Mouse (Mus musculus): ENCODE results near the gene Adcy5.

Gene Adcy5

DNA sequence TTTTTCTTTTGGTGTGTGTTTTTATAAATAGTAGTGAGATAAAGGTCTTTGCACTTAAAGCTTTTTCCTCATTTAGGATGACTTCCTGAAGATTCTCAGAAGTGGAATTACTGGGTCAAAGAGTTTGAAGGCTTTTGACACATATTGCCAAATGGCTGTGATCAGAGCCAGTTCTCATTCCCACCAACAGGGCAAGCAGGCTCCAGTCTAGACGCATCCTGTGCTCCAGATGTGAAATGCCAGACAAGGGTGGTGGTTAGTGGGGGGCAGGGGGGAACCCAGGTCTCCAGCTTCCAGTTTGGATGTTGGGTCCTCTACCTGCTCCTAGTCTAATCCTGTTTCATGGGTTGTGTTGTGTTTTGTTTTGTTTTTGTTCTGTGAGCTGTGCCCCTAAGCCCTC lies 48.8 kb downstream of the Adcy5 start:
- DNase-seq (ENCODE audit: extremely low spot score, low spot score): no peak

DNA sequence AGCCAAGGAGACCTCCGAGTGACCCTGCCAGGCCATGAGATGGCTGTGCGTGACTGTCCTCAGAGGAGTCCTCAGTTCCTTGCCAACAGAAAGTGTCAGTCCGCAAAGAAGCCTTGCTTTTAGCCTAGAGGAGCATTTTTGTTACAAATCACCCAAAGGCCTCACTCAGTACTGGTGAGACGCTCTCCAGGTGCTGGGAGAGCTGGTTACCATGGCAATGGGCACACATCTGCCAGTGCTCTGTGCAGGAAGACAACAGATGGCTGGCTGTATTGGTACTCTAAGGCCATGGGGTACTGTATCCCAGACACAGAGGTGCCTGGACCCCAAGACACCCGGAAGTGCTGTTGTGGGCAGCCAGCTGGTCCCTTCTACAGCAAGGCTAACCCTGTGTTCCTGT lies 51.0 kb downstream of the Adcy5 start:
- DNase-seq (ENCODE audit: extremely low spot score, low spot score): peak; percentile 34

- no peak for DNase-seq (ENCODE audit: extremely low spot score, low spot score)
Measured at GRCm38 (mm10) chr16:35206426-35206825, 51.7 kb downstream of the Adcy5 start.

DNA sequence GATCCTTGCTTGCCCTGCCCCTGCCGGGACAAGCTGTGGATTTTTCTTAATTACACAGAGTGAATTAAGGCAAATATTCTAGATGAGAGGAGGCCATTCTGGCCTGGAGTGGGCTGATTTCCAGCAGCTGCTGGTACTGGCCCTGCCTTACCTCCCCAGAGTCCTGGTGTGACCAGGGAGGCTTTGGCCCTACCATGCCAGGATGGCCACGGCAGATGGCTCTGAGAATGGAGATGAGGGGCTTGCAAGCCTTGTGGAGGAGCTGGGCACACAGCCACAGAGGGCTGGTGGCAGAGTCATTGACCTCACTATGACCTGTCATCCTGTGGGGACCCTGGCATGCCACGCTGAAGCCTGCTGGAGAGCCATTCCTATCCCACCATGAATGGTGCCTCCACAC lies 54.1 kb downstream of the Adcy5 start:
- no peak for DNase-seq (ENCODE audit: extremely low spot score, low spot score)

GRCm38 (mm10) chr16:35209753-35210152 lies 55.1 kb downstream of the Adcy5 start:
- DNase-seq (ENCODE audit: extremely low spot score, low spot score): no peak

DNA sequence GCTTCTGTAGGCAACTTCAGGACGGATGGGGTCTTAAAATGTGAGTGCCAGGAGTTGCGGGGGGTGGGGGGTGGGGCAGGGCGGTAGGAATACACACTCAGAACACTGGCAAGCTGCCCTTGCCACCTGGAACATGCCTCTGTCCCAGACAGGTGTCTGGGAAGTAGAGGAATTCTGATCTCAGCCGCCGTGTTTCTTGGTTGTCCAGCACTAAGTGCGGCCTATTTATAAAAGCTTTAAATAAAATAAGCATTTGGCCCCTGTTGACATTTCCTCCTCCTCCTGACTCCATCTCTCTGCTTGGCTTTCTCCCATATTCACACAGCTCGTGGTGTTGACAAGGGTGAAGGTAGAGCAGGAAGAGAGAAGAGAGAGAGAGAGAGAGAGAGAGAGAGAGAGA lies 60.4 kb downstream of the Adcy5 start:
- DNase-seq (ENCODE audit: extremely low spot score, low spot score): no peak

DNA sequence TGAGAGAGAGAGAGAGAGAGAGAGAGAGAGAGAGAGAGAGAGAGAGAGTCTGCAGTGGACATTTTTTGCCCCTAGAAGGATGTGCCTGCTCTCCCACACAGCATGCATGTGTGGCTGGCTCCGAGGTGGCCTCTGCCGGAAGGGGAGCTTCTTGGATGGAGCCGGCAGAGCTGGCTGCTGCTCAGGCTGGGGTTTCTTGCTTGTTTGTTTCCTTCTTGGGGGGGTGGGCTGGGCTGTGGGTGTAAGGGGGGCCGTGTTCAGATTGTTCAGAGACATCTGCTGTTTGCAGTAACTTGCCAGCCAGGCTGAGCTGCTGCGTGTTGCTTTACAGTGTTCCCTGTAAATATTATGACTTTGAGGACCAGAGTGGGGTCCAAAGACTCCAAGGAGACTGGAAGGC lies 60.8 kb downstream of the Adcy5 start:
- DNase-seq (ENCODE audit: extremely low spot score, low spot score): no peak

DNA sequence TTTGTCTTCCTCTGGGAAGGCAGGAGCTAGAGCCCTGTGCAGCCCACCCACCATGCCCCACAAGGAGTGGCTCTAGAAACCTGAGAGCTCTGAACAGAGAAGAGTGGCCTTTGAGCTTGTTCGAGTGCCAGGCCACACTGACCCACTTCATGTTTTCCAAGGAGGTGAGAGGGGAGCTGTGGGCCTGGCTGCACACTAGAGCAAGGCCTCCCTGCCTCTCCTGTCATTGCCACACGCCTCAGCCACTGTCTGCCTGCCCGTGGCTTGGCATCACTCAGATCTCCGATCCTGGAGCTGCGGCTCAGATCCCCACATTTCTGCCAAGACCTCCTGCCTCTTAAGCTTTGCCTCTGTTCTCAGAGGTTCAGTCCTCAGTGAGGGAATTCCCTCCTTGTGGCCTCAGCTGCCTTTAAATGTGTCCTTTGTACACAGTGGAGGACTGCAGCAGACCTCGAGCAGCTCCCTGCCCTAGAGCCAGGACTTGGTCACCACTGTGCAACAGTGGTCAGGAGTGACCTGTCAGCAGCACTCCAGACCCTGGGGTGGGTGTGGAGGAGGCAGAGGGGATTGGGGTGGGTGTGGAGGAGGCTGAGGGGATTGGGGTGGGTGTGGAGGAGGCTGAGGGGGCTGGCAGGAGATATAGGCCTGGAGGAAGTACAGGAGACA lies 62.3 kb downstream of the Adcy5 start:
- no peak for DNase-seq (ENCODE audit: extremely low spot score, low spot score)

- DNase-seq (ENCODE audit: extremely low spot score, low spot score): no peak
Measured at GRCm38 (mm10) chr16:35220412-35220811, 65.7 kb downstream of the Adcy5 start.

DNA sequence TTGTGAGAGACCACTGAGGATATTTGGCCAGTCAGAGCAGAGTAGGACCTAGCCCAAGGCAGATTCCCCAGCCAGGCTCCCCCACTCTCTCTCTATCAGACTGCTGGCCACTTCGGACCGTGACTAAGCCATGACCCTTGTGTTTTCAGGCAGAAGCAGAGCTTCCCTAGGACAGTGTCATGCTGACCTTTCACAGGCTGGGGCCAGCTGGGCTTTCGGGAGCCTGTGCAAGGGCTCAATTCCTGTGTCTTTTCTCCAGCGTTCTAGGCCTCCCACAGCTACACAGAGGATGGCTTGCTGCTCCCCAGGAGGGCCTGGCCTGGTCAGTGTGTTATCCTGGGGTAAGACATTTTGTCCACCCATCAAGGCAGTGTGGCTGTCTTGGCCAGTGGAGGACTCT lies 66.9 kb downstream of the Adcy5 start:
- no peak for DNase-seq (ENCODE audit: extremely low spot score, low spot score)

DNA sequence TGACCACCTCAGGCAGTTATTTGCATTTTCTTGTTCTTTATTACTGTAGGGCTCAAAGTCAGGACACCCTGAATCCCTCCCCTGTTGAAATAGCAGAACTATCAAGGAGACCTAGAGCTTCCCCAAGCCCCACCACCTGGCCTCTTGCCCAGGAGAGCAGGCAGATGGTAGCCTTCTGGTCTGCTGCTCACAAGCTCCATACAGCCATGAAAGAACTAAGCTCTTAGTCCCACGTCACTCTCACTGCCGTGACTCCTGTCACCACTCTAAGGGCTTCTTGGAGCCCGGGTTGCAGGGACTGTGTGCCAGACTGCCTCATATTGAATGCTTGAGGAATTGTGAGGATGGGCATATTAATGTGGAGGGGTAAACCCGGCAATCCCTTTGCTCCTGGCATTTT lies 69.3 kb downstream of the Adcy5 start:
- no peak for DNase-seq (ENCODE audit: extremely low spot score, low spot score)

DNA sequence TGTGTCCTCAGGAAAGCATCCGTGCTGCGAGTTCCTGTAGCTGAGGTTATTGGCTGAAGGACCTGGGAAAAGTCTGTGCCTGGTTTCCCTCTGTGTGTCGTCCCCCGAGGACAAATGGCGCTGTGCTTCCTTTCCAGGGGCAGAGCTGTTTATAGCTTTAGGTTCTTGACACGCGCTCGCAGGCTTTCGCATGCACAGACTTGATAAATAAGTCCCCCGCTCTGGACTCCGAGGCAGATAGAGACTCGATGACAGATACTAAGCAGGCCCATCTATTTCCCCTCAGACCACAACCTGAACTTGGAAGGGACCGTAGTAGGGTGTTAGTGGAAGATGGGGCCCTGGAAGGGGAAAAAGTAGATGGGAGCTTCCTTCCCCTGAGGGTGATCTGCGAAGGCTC lies 70.0 kb downstream of the Adcy5 start:
- no peak for DNase-seq (ENCODE audit: extremely low spot score, low spot score)

GRCm38 (mm10) chr16:35229582-35229981 lies 74.9 kb downstream of the Adcy5 start:
- DNase-seq (ENCODE audit: extremely low spot score, low spot score): no peak

DNA sequence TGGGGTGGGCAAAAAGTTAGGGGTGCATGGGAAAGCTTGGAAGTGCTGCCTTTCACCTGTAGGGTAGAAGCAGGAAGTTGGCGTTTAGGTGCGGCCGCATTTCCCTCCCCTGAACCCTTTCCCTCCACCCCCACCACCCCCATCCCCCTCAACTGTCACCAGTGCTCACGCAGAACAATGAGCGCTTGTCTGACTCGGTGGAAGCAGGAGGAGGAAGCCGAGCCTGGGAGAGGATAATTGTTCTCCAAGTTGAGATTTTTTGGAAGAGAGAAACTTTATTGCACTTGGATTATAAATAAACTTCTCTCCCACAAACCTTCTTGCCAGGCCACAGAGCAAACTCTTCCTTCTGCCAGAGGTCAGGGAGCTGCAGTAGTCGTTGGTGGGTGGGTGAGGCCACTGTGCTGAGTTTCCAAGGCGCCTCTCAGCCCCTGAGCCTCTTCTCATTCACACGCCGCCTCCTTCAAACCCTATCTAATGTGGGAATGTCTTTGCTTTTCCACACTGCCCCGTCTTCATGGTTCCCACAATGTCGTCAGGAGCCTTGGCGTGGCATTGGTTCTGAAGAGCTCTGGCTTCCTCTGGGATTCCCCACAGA lies 77.6 kb downstream of the Adcy5 start:
- DNase-seq (ENCODE audit: extremely low spot score, low spot score): no peak

DNA sequence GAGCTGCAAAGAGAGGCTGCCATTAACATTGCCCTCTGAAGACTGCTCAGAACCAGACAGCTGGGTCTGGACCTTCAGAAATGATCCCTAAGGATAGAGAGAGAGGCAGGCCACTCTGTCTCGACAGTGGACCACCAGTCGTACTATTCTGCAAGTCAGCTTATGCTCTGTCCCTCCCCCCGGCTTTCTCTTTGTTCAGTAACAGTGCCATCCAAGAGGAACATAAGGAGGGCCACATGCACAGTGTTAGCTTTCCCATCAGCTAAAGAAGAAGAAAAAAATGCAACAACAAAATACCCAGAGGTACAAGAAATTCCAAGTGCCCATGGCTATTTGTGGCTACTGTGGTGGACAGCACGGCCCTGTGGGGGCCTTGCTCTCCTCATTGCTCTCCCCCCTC lies 78.7 kb downstream of the Adcy5 start:
- no peak for DNase-seq (ENCODE audit: extremely low spot score, low spot score)

GRCm38 (mm10) chr16:35237091-35237490 lies 82.4 kb downstream of the Adcy5 start:
- DNase-seq (ENCODE audit: extremely low spot score, low spot score): no peak

- no peak for DNase-seq (ENCODE audit: extremely low spot score, low spot score)
Measured at GRCm38 (mm10) chr16:35239318-35239965, 84.8 kb downstream of the Adcy5 start.

GRCm38 (mm10) chr16:35239966-35240730 lies 85.5 kb downstream of the Adcy5 start:
- no peak for DNase-seq (ENCODE audit: extremely low spot score, low spot score)

DNA sequence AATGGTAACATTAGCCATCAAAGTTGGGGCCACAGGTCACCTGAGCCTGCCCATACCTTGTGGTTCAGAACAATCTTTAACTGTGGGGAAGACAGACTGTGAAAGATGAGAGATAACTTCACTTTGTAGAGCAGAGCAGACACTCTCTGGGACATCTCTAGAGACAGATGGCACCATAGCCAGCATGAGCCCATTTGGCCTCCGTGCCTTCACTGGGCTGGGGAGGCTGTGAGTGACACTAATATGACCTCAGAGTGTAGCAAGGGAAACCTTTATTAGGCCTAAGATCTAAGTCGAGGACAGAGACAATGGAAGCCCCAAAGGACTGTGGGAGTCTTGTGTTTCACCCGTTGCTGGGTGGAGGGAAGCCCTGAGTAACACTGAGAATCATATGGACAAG lies 92.7 kb downstream of the Adcy5 start:
- no peak for DNase-seq (ENCODE audit: extremely low spot score, low spot score)

DNA sequence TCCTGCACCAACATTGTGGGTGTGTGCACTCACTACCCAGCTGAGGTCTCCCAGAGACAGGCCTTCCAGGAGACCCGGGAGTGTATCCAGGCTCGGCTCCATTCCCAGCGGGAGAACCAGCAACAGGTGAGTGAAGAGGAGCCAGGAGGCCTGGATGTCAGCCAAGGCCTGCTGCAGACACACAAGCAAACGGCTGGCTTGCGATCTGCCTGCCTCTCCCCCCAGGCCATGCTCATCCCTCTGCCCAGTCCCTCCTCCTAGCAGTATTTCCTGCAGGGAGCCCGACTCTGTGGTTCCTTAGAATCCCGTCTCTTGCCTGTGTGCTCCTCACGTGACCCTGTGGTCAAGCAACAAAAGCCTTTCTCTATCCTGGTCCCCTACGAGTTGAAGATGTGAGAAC lies 94.1 kb downstream of the Adcy5 start:
- no peak for DNase-seq (ENCODE audit: extremely low spot score, low spot score)

DNA sequence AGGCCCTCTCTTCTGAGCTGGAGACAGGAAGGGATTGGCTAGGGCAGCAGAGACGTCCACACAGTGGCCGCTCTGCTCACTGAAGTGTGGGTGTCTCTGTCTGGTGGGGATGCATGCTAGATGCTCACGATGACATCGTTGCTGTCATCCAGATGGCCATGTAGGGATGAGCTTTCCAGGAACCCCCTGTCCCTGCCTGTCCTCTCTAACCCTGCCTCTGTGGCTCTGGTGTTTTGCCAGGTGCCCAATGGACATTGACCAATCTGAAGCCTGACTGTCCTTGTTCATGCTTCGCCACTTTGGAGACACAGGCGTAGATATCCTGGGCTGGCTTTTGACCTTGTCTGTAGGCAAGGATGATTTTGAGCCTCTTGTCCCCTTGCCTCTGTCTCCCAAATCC lies 95.1 kb downstream of the Adcy5 start:
- DNase-seq (ENCODE audit: extremely low spot score, low spot score): no peak

DNA sequence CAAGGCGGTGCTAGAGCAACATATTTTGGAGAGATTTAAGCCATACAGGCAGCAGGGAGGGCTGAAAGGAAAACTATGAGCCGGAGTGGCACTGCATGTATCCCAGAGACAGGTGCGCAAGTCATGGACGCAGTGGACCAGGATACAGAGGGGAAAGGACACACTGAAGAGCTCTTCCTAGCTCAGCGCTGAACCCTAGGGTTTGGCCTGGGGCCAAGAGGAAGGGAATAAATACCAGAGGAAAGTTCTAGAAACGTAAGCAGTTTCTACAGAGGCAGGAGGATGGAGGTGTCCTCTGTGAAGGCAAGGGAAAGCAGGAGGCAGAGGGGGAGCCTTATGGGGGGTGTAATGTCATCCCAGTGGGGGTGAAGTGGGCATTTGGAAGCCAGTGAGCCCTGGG lies 97.0 kb downstream of the Adcy5 start:
- DNase-seq (ENCODE audit: extremely low spot score, low spot score): no peak

All from neural tube, embryonic 10.5 days (tissue).